Mouse (Mus musculus) Patski (cell line): ENCODE measurements at regions not wholly inside any gene's neighbourhood (a gene's known extent, or its start where the extent isn't known, plus 50 kb on each side); places are given as distances from the start of the nearest gene placed in this dataset.

ENCODE experiments used
- ATAC-seq: fragments of 100-300 bp; one replicate; pipeline ENCODE4 v1.8.0; 2021
- CTCF ChIA-PET: fragments of 350-600 bp; sonication (Branson Sonifier 250); formaldehyde crosslinking; loops from one replicate; lab custom pipeline; 2022; ENCODE audit warnings: inconsistent platforms; lab: Charles Lee
- POLR2A ChIA-PET: fragments of 350-600 bp; sonication (Branson Sonifier 250); formaldehyde crosslinking; loops from one replicate; lab custom pipeline; 2022; ENCODE audit warnings: antibody characterized with exemption, inconsistent platforms; lab: Charles Lee
- DNase-seq: peaks from one replicate; pipeline ENCODE4 v3.0.0-alpha.2; 2011; ENCODE audit warnings: low read depth, low spot score
- H3K27me3 ChIP-seq: fragments of 371-371 bp; one replicate; pipeline ENCODE4 v1.5.1; 2021
- CTCF ChIP-seq: fragments of 100-300 bp; IDR thresholded peaks from one replicate; pipeline ENCODE4 v1.5.1; 2021
- in situ Hi-C: fragments of 300-500 bp; cut with MboI; formaldehyde crosslinking; loops from 3 replicates; pipeline ENCODE4 v1.11.1; 2018; ENCODE audit warnings: low pct_unique_long_range_greater_than_20kb, mixed read lengths

DNA sequence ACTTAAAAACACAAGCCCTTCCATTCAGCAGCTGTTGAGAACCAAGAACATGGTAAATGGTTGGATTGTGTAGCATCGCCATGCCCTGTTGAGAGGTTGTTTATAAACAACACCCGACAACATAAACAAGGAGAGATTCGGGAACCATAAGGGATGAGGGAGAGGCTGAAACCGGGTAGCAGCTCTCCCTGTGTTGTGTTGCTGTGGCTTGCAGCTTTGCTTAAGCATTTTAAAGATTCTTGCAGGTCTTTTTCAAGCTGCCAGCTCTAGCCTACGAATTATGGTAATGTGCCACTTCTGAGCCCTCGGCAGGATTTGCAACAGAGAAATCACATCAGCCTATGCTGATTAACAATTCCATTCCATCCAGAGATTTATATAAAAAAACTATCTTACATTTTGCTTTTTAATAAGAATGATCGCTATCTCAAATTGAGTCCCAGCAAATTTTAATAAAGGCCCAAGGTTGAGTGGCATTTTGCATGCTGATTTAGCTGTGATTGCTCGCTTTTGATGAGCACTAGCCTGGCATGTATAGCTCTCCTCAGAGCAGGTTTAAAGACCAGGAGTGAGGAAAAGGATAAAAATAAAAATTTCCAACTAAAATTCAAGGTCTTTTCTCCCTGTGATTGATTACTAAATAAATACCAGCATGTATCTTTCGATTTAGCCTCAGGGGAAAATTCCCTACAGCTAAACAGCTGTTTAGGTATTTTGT lies 445.7 kb upstream of the 4930412O13Rik start:
- DNase-seq (no peak), ATAC-seq (no peak)
- in situ Hi-C loops: no loop called here
- POLR2A ChIA-PET: no interaction called here
- no peak for TF ChIP-seq CTCF
- CTCF ChIA-PET: interaction anchor here (0.6 to 1.5 kb wide), 4 partner anchors 11 to 786 kb away, joined by 3 to 4 read pairs (median 4); no protein-coding TSS in a partner anchor
- peaks cover 11% of the 10 kb centered on the region for H3K27me3 ChIP-seq

DNA sequence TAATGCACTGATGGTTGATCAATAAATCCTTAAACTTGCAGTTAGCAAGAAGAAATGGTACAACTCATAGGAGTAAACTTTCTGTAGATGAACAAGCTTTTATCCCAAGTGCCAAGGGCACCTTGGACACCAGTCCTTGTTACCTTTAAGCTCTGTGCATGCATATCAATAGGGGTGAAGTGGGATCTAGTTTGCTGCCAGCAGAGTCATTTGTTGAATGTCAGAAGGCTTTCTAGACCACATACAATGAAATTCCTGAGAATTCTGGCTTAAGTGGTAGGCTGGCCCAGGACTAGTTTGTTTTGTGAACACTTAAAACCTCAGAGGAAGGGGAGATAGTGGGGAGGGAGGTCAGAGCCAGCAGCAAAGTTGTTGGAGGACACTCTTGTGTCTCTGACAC lies 437.9 kb upstream of the 4930412O13Rik start:
- peaks cover 6% of the 10 kb centered on the region for H3K27me3 ChIP-seq
- no peak for DNase-seq
- no peak for ATAC-seq
- ChIA-PET POLR2A (no interaction called here), CTCF (no interaction called here)
- in situ Hi-C loops: no loop called here
- TF ChIP-seq CTCF: no peak

DNA sequence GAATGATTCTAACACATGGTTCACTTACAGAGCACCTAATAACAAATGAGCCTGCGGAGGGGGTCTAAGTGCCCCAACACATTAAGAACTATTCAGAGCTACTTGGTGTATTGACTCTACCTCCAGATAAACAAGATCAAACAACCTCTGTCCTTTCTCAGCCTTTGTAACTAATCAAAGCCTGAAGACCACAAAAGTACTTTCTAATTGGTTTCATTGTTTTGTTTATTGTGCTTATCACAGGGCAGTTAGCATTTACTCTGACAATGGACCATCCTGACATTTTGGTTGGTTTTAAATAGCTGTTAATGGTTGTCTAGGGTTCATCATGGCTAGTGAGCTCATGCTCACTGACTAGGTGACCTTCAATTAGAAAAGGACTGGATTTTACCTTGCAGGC lies 435.2 kb upstream of the 4930412O13Rik start:
- CTCF ChIA-PET: interaction anchor here (1.4 kb wide), 1 partner anchor 10 kb away, joined by 4 read pairs; no protein-coding TSS in a partner anchor
- H3K27me3 ChIP-seq: no peaks in the 10 kb centered on the region
- ATAC-seq: no peak
- POLR2A ChIA-PET: no interaction called here
- TF ChIP-seq CTCF: no peak
- in situ Hi-C loops: no loop called here
- no peak for DNase-seq

DNA sequence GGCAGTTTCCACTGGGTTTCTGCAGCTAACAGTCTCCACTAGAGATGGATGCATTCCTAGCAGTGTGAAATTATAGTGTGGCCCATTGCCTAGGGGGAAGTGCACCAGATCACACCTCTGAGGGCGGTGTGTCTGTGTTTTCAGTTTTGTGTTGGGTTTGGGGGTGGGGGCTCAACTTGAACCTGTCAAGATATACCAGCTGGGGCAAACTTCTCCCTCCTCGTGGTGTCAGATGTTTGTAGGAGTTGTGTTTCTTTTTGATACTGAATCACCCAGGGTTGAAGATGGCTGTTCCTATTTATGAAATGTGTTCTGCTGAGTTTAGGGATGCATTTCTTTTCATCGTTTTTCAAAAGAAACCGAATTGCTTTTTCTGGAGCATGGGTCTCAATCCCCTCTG lies 416.6 kb upstream of the 4930412O13Rik start:
- ChIA-PET CTCF (interaction anchor here (0.8 to 1.3 kb wide), 3 partner anchors 11 to 415 kb away, joined by 4 to 5 read pairs (median 4); no protein-coding TSS in a partner anchor), POLR2A (no interaction called here)
- TF ChIP-seq CTCF: no peak
- no peaks in the 10 kb centered on the region for H3K27me3 ChIP-seq
- ATAC-seq (no peak), DNase-seq (no peak)
- in situ Hi-C loops: loop anchor here (10.0 kb wide), 1 partner anchor 690 kb away; no protein-coding TSS in a partner anchor

DNA sequence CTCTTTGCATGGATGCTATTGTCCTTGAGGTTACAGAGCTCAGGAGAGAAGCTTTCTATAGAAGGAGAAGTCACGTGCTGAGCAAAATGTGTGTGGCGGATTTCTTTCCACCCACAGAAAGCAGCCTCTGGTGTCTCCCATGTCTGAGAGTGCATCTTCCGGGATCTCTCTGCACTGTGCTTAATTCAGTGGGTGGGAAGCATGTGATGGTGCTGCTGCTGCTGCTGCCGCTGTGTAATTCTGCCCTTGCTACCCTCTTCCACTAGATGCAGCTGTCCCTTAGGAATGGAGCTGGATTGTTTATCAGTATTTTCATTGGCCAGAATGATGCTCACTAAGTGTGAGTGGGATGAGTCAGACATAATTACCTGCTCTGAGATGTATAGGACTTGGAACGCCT lies 416.2 kb upstream of the 4930412O13Rik start:
- ATAC-seq: peak; percentile 72
- peak; percentile 77 for TF ChIP-seq CTCF
- no peak for DNase-seq
- H3K27me3 ChIP-seq: no peaks in the 10 kb centered on the region
- CTCF ChIA-PET: interaction anchor here (0.8 kb wide), 1 partner anchor 414 kb away, joined by 4 read pairs; no protein-coding TSS in a partner anchor
- in situ Hi-C loops: loop anchor here (5.0 to 10.0 kb wide), 2 partner anchors 412 to 690 kb away; no protein-coding TSS in a partner anchor
- POLR2A ChIA-PET: no interaction called here

DNA sequence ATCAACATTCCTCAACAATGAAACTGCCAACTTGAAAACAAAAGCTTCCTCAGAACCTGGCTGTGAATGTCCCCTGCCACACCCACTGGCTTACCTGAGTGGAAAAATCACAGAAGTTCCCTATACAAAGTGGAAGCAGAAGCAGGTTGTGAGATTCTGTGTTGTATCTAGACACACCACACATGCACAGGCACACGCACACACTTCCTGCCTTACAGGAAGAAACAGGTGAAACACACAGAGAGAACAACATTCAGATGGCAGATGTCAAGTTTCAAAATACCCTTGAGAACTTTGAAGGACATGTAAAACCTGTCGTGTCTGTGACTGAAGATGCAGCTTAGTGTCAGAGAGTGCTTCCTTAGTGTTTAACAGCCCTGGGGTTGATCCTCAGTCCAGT lies 413.5 kb upstream of the 4930412O13Rik start:
- no peak for TF ChIP-seq CTCF
- DNase-seq: no peak
- in situ Hi-C loops: loop anchor here (5.0 to 10.0 kb wide), 2 partner anchors 410 to 693 kb away; no protein-coding TSS in a partner anchor
- CTCF ChIA-PET: interaction anchor here (0.8 to 1.4 kb wide), 3 partner anchors 11 to 20 kb away, joined by 3 to 4 read pairs (median 4); no protein-coding TSS in a partner anchor
- POLR2A ChIA-PET: interaction anchor here (1.1 to 1.3 kb wide), 2 partner anchors 10 to 406 kb away, joined by 3 read pairs; no protein-coding TSS in a partner anchor
- no peak for ATAC-seq
- H3K27me3 ChIP-seq: no peaks in the 10 kb centered on the region

DNA sequence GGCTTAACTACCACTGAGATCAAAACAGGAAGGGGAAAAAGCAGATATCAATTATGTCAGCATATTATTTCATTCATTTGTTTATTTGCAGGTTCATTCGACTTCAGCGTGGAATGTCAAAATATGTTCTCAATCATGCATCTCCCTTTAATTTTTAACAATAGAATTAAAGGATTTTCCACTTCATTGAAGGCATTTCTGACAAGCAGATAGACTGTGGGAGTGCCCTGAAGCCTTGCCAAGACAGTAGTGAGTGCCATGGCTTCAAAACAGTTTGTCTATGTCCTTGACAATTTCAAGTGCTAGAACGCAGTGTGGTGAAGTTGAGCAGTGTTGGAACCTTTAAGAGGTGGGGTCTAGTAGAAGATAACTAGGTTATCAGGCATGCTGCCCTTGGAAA lies 412.4 kb upstream of the 4930412O13Rik start:
- in situ Hi-C loops: loop anchor here (5.0 to 10.0 kb wide), 2 partner anchors 409 to 694 kb away; no protein-coding TSS in a partner anchor
- H3K27me3 ChIP-seq: no peaks in the 10 kb centered on the region
- POLR2A ChIA-PET: interaction anchor here (1.1 kb wide), 1 partner anchor 9 kb away, joined by 3 read pairs; no protein-coding TSS in a partner anchor
- ATAC-seq: peak; percentile 68
- TF ChIP-seq CTCF: no peak
- DNase-seq: peak; percentile 68
- CTCF ChIA-PET: interaction anchor here (1.1 kb wide), 1 partner anchor 12 kb away, joined by 3 read pairs; no protein-coding TSS in a partner anchor

DNA sequence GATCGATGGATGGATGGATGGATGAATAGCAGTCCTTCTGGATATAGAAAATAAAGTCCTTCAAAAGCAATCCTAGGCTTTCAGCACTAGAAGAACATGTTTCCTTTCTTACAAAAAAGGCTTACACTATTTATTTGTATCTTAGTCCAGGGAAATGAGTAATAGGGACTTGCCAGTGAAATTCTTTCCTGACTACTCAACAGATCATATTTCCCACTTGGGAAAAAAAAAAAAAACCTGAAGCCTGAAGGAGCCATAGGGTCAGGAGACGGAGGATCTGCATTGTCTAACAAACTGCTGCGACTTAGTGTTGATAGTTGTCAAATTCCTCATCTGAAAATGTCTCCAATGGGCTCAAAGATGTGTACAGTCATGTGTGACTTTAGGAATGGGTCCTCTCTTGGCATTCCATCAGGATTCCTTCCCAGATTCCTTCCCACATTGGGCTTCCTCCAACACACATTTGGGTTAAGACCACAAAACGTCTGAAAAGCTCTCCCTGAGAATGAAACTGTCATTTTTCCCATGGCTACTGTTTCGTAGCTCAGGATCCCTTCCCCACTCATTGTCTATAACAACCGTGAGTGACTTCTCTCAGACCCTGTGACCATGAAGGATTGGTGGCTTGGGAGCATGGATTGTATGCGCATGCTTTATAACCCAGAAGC lies 399.2 kb upstream of the 4930412O13Rik start:
- peak; percentile 93 for ATAC-seq
- POLR2A ChIA-PET: no interaction called here
- peak; percentile 80 for DNase-seq

DNA sequence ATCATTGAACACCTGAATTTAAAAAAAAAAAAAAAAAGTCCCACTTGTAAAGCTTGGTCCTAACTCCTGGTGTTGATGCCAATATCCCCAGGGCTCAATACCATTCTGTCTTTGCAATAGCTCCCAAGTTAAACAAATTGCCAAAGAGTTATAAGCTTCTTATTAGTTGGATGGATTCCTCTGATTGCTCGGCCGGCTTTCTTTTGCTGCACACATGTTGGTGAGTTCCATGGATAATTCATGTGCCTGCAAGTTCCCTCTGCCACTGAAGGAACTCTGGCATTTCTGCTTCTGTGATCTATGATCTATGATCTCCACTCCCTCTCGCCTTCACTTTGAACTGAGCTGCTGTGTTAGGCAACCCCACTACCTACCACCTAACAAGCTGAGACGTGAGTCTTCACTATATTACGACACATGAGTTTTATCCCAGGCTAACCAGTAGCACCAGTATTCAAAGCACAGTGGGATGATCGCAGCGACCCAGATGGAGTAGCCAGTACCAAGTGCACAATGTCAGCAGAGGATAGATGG lies 393.6 kb upstream of the 4930412O13Rik start:
- no peak for TF ChIP-seq CTCF
- DNase-seq: no peak
- CTCF ChIA-PET: interaction anchor here (1.8 kb wide), 1 partner anchor 20 kb away, joined by 4 read pairs; no protein-coding TSS in a partner anchor
- in situ Hi-C loops: loop anchor here (10.0 kb wide), 1 partner anchor 507 kb away; no protein-coding TSS in a partner anchor
- no peak for ATAC-seq
- H3K27me3 ChIP-seq: no peaks in the 10 kb centered on the region
- POLR2A ChIA-PET: no interaction called here

More for the DNA sequence above, 399.2 kb upstream of the 4930412O13Rik start:
- no peak for TF ChIP-seq CTCF
- CTCF ChIA-PET: interaction anchor here (1.1 to 1.8 kb wide), 2 partner anchors 10 to 18 kb away, joined by 4 read pairs; no protein-coding TSS in a partner anchor
- no peaks in the 10 kb centered on the region for H3K27me3 ChIP-seq
- in situ Hi-C loops: loop anchor here (10.0 kb wide), 1 partner anchor 513 kb away; no protein-coding TSS in a partner anchor

DNA sequence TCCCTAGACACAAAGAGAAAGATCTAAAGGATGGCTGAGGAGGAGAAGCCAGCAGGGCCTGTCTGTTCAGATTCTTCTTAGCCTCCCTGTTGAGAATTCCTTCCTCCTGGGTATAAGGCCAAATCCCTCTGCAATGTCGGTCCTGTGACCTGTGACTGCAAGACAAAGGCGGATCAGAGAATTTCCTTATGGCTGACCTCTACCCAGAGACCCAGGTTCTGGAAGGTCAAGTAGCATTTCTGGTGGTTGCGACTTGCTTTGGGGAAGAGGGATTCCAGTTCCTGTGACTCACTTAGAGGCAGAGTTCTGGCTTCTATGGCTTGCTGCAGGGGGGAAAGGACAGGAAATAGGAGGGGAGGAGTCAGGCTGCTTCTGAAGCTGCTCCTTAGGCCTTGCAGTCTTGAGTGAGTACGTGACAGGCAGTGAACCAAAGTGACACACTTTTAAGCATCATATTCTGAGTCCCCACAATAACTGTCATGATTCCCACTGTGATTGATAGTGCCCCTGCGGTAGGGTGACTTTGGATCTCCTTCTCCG lies 387.4 kb upstream of the 4930412O13Rik start:
- no peaks in the 10 kb centered on the region for H3K27me3 ChIP-seq
- ATAC-seq (peak; percentile 86), DNase-seq (no peak)
- TF ChIP-seq CTCF: no peak
- POLR2A ChIA-PET: no interaction called here
- CTCF ChIA-PET: interaction anchor here (0.6 kb wide), 1 partner anchor 448 kb away, joined by 3 read pairs; no protein-coding TSS in a partner anchor
- in situ Hi-C loops: no loop called here
